Mouse (Mus musculus): Measurements from ENCODE around the gene Dars.

GRCm38 (mm10) chr1:128439618-128440017 is 22.4 kb upstream of the Dars start:
- no peak for TF ChIP-seq POLR2A (IDR thresholded peaks at IDR 0.05; ENCODE audit: extremely low read depth, insufficient read depth, low read length)
- no peak for TF ChIP-seq CTCF (IDR thresholded peaks at IDR 0.05; ENCODE audit: extremely low read depth, insufficient read depth, low read length)

Measured in cortical plate, adult 2 months (tissue).